Mouse (Mus musculus) olfactory bulb, adult 2 months (tissue): ENCODE measurements around the gene Atp7b. TPM values are rescaled to one million over a fixed set of nuclear protein-coding genes. Genes with fewer than 3 reads are reported as not detected.

Experiments used
- H3K27ac ChIP-seq: fragments of 200-500 bp; 2 replicates; pipeline ENCODE4 v1.5.1; 2012; ENCODE audit warnings: low read depth, low read length; ENCODE audit not compliant: insufficient read depth
- H3K4me1 ChIP-seq: fragments of 200-500 bp; 2 replicates; pipeline ENCODE4 v1.6.1; 2012; ENCODE audit warnings: low read length; ENCODE audit not compliant: control insufficient read depth, insufficient read depth
- H3K4me3 ChIP-seq: fragments of 200-500 bp; 2 replicates; pipeline ENCODE4 v1.5.1; 2012; ENCODE audit warnings: mild to moderate bottlenecking, low read depth, low read length, moderate library complexity; ENCODE audit not compliant: insufficient read depth
- CTCF ChIP-seq: fragments of 200-500 bp; IDR thresholded peaks from 2 replicates; pipeline ENCODE4 v1.5.1; 2012; ENCODE audit warnings: low read depth, mild to moderate bottlenecking, low read length, moderate library complexity; ENCODE audit not compliant: insufficient read depth
- POLR2A ChIP-seq: fragments of 200-500 bp; IDR thresholded peaks from 2 replicates; pipeline ENCODE4 v1.6.1; 2012; ENCODE audit warnings: mild to moderate bottlenecking, low read depth, low read length, moderate library complexity; ENCODE audit not compliant: insufficient read depth
- WGBS: fragments of 180-500 bp; shearing (Covaris S2); methylation state at CpG from one replicate; pipeline ENCODE4 v1.1.7; 2018; 5-methylcytosine and 5-hydroxymethylcytosine counted together
- polyA plus RNA-seq: library from polyadenylated mRNA; stranded (reverse); fragments of >200 nt; gene quantifications from 2 replicates; pipeline ENCODE4 v1.2.4, GENCODE M21; 2012; ENCODE audit warnings: low replicate concordance; ENCODE audit not compliant: missing spikeins, insufficient read depth, insufficient read length

The Atp7b gene
- polyA plus RNA-seq, 1 experiment = not detected

DNA sequence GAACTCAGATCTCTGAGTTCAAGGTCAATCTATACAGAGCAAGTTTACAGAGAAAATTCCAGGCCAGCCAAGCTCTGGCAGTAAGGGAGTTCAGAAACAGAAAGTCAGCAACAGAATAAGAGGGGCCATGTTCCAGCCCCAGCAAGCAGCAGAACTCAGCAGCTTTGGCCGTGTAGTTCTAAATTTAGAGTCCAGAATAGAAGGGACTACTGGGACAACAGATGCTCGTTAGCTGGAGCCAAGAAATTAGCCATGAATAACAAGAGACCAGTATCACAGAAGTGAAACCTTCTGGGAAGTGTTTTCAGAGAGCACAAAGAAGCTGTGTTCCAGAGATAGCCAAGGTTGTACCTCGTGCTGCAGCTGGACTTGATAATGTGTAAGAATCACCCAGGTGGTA lies 50.7 kb downstream of the Atp7b start:
- H3K4me1 ChIP-seq = peaks cover 3% of the 10 kb centered on the region; the same call in 1 of the 2 replicates
- no peak overlapping the region for H3K4me3 ChIP-seq
- no peak for TF ChIP-seq CTCF
- TF ChIP-seq POLR2A = no peak
- no peak overlapping the region for H3K27ac ChIP-seq
- WGBS = 25% methylated on average over 3 of the region's 3 CpGs

DNA sequence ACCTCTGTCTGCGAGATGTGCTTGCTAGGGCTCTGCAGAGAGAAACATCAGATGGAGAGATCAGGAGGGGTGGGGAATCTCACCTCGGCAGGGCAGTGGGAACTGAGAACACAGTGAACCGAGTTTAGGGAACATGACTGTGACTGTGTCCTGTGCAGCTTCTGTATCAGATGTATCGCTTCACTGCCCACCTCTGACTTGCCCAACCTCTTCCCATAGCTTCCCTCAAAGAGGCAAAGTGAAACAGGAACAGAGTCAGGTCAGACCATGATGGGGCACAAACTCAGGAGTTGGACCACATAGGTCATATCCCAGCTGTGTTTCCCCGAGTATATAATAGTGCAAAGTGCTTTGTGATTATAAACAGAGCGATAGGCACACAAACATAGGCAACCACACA lies 53.7 kb downstream of the Atp7b start:
- no peak overlapping the region for H3K27ac ChIP-seq
- 79% methylated on average over 6 of the region's 6 CpGs for WGBS
- H3K4me3 ChIP-seq = no peak overlapping the region
- TF ChIP-seq POLR2A (no peak), CTCF (no peak)
- H3K4me1 ChIP-seq = no peaks in the 10 kb centered on the region

DNA sequence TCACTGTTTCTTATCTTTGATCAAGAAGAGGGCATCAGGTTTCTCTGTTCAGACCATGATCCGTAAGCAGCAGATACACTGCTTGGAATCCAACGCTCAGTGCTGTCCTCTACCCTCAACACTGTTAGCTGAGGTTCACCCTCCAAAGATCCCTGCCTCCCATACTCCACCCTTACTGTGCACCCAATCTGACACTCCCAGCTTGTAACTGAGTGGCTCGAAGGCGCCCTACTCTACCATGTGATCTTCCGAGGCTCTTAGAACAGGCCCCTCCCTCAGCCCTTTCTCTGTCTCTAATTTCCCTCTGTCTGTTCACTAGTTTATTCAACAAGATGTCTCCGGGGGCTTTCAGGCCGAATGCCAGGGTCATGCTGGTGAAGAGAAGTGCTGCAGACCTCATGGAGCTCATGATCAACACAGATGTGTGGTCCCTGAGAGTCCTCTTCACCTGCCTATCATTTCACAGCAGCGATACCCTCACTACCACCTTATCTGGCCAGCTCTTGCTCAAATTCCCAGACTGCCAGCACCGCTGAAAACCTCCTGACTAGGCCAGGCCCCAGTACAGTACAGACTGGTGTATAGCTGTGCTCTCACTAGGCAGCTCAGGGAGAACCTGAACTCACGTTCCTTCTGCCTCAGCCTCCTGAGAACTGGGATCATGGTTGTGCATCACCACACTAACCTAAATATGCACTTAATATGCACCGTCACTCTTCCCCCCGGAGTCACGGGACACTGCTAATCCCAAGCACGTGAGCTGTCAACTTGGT lies 55.2 kb downstream of the Atp7b start:
- Histone ChIP-seq H3K4me3 (no peak overlapping the region), H3K4me1 (no peaks in the 10 kb centered on the region), H3K27ac (no peak overlapping the region)
- WGBS = 81% methylated on average over 14 of the region's 14 CpGs
- TF ChIP-seq CTCF = no peak
- no peak for TF ChIP-seq POLR2A

DNA sequence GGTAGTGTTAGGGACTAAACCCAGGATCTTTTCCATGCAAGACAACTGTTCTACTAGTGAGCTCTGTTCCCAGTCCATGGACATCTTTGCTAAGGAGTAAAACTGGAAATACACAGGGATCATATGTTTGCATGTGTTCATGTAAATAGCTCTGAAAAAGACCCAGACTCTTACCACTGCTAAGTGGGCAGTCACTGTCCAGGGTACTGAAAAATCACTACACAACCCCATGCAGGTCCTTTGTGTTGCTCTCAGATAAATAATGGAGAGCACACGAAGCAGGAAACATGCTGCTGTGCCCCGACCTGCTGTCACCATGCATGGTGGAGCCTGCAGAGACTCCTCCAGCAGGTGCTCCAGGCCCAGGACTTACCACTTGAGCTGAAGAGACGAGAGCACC lies 64.9 kb downstream of the Atp7b start:
- Histone ChIP-seq H3K4me1 (no peaks in the 10 kb centered on the region), H3K27ac (no peak overlapping the region), H3K4me3 (no peak overlapping the region)
- TF ChIP-seq POLR2A (no peak), CTCF (no peak)
- 56% methylated on average over 3 of the region's 3 CpGs for WGBS

DNA sequence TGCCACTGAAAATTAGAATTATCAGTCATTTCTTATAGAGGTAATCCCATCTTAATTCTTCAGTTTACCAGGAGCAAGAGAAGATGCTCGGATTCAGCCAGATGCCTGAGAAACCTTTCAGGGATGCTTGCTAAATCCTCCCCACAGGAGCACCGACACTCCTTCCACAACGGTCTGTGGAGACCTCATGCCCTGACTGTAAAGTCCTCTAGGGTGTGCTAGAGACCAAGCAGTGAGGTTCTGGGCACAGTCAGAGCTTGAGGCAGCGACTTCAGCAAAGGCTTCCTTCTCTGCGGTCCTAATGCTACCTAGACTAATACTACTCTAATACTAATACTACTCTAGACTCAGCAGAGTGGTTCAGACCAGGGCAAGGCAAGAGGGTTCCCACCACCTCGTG lies 67.9 kb downstream of the Atp7b start:
- H3K4me3 ChIP-seq = no peak overlapping the region
- peak; percentile 61 for TF ChIP-seq CTCF
- no peak for TF ChIP-seq POLR2A
- H3K27ac ChIP-seq = no peak overlapping the region
- H3K4me1 ChIP-seq = no peaks in the 10 kb centered on the region
- WGBS = 8% methylated on average over 6 of the region's 6 CpGs

DNA sequence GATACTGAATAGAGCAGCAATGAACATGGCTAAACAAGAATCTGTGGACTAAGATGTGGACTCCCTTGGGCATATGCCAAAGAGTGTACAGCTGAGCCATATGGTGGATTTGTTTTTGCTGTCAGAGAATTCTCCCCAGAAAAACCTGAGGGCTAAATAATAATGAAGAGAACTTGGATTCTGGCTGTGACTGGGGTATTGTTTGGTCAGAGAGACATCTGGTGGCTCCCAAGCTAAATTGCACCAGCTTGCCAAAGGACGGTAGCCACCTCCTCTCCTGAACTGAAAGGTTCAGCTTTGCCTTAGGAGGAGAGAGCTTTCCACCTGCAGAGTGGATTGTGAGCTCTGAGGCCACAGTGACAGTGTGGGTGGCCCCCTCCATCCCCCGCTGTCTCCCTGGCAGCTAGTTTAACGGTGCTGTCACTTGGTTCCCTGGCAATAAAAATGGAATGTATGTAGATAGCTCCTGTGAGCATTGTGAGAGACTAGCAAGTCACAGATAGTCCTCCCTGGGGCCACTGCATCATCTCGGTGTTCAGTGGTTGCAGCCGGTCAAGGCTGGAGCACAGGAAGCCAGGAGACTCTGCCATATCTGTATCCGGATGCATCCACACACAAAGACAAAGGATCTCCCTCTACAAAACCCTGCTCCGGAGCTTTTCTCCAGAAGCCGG lies 78.3 kb downstream of the Atp7b start:
- Histone ChIP-seq H3K4me1 (no peaks in the 10 kb centered on the region), H3K4me3 (no peak overlapping the region), H3K27ac (no peak overlapping the region)
- WGBS = 53% methylated on average over 8 of the region's 8 CpGs
- TF ChIP-seq POLR2A (no peak), CTCF (no peak)

DNA sequence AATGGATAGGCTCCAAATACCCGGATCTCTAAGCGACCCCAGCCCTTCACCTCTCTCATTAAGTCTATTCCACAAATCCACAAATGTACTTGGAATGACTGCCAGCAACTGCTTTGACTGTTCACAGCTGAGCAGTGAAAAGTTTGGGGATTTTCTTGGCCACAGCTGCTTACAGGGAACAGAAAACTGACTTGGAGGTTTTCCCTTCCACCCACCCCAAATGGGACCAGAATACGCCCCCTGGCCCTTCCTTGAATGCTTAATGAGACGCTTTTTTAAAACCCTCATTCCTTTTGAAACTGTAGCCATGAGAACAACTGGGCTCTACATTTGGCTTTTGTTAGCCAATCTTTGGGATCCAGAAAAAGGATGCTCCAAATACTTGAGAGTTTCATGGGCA lies 81.9 kb downstream of the Atp7b start:
- TF ChIP-seq CTCF (no peak), POLR2A (no peak)
- no peaks in the 10 kb centered on the region for H3K4me1 ChIP-seq
- H3K27ac ChIP-seq = no peak overlapping the region
- H3K4me3 ChIP-seq = no peak overlapping the region
- WGBS = 13% methylated on average over 4 of the region's 4 CpGs

DNA sequence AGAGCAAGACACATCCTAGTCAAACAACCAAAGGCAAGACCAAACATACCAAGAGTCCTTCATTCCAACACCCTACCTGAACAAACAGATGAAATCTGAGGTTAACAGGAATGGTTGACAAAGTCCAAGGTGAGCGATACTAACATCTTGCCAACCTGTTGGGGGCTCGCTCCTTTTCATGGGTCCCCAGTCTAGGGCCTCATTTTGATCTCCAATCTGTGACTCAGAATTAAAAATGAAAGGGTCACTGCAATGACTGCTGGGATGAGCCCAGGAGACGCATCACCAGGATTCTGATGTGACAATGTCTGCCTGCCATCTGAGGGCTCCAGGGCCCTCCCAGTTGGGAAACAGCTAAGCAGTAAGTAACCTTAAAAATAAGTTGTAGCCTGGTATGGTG lies 90.6 kb downstream of the Atp7b start, which contains the start of gene Ccdc70:
Gene Ccdc70 (plus strand): TSS at position 301 of the 400 bp plus-strand sequence.
- TF ChIP-seq CTCF (no peak), POLR2A (no peak)
- Histone ChIP-seq H3K4me1 (no peaks in the 10 kb centered on the region), H3K4me3 (no peak within 1 kb of the TSS), H3K27ac (no peak within 1 kb of the TSS)
- 94% methylated on average over 3 of the region's 3 CpGs for WGBS

DNA sequence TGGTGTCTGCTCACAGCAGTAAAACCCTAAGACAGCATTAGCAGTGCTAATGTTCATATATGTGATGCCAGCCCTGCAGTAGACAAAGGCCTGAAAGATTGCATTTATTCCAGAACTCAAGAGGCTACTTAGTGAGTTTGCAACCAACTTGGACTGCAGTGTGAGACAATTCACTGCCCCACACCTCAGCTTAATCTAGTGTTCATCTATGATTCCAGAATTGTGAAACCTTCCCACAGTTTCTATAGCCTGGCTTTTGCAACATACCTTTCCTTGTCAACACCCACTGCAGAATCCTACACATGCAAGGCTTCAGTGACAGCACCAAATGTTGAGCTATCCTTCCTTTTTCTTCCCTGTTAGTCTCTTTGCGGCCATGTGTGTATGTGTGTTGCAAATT lies 93.5 kb downstream of the Atp7b start:
- TF ChIP-seq POLR2A (no peak), CTCF (no peak)
- no peak overlapping the region for H3K27ac ChIP-seq
- no peaks in the 10 kb centered on the region for H3K4me1 ChIP-seq
- WGBS = 83% methylated on average over 1 of the region's 1 CpGs
- no peak overlapping the region for H3K4me3 ChIP-seq
